Mouse (Mus musculus) G1E (cell line): ENCODE measurements around the gene Fam131c. TPM values are rescaled to one million over a fixed set of nuclear protein-coding genes. Genes with fewer than 3 reads are reported as not detected.

ENCODE experiments used
- ATAC-seq: 2 replicates; pipeline ENCODE4 v1.8.0; 2016; ENCODE audit warnings: mild to moderate bottlenecking; ENCODE audit not compliant: insufficient number of reproducible peaks, poor library complexity, low FRiP score, severe bottlenecking; ENCODE audit errors: extremely low read depth
- DNase-seq: peaks from one replicate; pipeline ENCODE4 v3.0.0; 2012; ENCODE audit warnings: low spot score
- H3K27me3 ChIP-seq: 2 replicates; pipeline ENCODE4 v1.6.1; 2012; ENCODE audit warnings: mild to moderate bottlenecking, low read length, inconsistent platforms; ENCODE audit not compliant: insufficient read depth
- H3K36me3 ChIP-seq: replicated peaks from 2 replicates; pipeline ENCODE3; 2012; ENCODE audit warnings: mild to moderate bottlenecking, inconsistent platforms
- H3K4me1 ChIP-seq: 2 replicates; pipeline ENCODE4 v1.6.1; 2012; ENCODE audit warnings: low read depth, low read length, inconsistent platforms, mixed read lengths; ENCODE audit not compliant: insufficient read depth
- H3K4me3 ChIP-seq: 2 replicates; pipeline ENCODE4 v1.5.1; 2012; ENCODE audit warnings: low read depth, mild to moderate bottlenecking, inconsistent platforms, low read length, moderate library complexity, mixed read lengths
- H3K9me3 ChIP-seq: replicated peaks from 2 replicates; pipeline ENCODE4 v1.6.1; 2012; ENCODE audit warnings: inconsistent platforms
- CTCF ChIP-seq: IDR thresholded peaks from 2 replicates; pipeline ENCODE4 v1.5.1; 2012; ENCODE audit warnings: low read depth, low read length, inconsistent platforms, mixed read lengths
- GATA1 ChIP-seq: IDR thresholded peaks from 2 replicates; pipeline ENCODE4 v1.6.1; 2012; ENCODE audit warnings: borderline replicate concordance, low read length, inconsistent platforms, mixed read lengths
- GATA2 ChIP-seq: IDR thresholded peaks from 2 replicates; pipeline ENCODE4 v1.6.1; 2012; ENCODE audit warnings: low read depth, low read length, inconsistent platforms, borderline replicate concordance
- POLR2AphosphoS5 ChIP-seq: IDR thresholded peaks from 2 replicates; pipeline ENCODE4 v1.6.1; 2012; ENCODE audit warnings: low read depth, low read length, inconsistent platforms; ENCODE audit not compliant: insufficient replicate concordance
- TAL1 ChIP-seq: conservative IDR thresholded peaks from 2 replicates; pipeline ENCODE4 v1.6.1; 2012; ENCODE audit warnings: low read depth, low read length, inconsistent platforms, mixed read lengths
- polyA plus RNA-seq: library from polyadenylated mRNA; stranded (reverse); fragments of >175 nt; gene quantifications from 2 replicates; pipeline ENCODE4 v1.2.3, GENCODE M21; 2012
- total RNA-seq, 2 experiments: library from RNA; stranded (forward) in 1 of 2; stranded (reverse) in 1 of 2; fragments of 200-1000 nt in 1 of 2; fragments of >200 nt in 1 of 2; fragmentation: Nextera tagmentation in 1 of 2; gene quantifications; 2 replicates each; pipeline ENCODE4 v1.2.3; 2014 to 2017

Gene Fam131c
- total and polyA plus RNA-seq, 3 experiments = not detected

DNA sequence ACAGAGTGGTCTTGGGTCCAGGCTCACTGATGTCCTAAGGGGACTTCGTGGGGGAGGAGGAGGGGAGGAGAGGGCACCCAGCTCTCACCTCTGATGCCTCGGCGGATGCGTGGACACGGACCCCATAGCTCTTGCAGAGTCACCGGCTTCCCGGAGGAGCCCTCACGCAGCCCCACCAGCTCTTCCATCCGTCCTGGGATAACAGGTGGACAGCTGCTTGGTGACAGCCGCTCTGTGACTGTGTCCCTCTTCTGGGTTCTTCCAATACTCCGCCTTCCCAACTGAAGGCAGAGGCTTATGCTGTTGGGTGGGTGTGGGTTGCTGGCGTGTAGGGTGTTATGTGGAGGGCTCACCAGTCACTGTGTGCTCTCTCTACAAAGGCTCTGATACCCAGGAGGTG lies 29.8 kb downstream of the Fam131c start:
- TF ChIP-seq TAL1 = no peak
- no peak for TF ChIP-seq POLR2AphosphoS5
- TF ChIP-seq GATA1 = no peak
- no peak for TF ChIP-seq CTCF
- TF ChIP-seq GATA2 = no peak
- Histone ChIP-seq H3K36me3 (no peaks in the 10 kb centered on the region), H3K9me3 (no peaks in the 10 kb centered on the region), H3K4me3 (no peak overlapping the region), H3K4me1 (no peaks in the 10 kb centered on the region), H3K27me3 (peaks cover 18% of the 10 kb centered on the region; the same call in 1 of the 2 replicates)
- ATAC-seq (no peak), DNase-seq (no peak)

GRCm38 (mm10) chr4:141398545-141398944 lies 30.5 kb downstream of the Fam131c start, which contains the start of gene Clcnka:
TSS of gene Clcnka (minus strand) at chr4:141398724.
- ATAC-seq = no peak
- peaks cover 21% of the 10 kb centered on the region; the same call in 1 of the 2 replicates for H3K27me3 ChIP-seq

DNA sequence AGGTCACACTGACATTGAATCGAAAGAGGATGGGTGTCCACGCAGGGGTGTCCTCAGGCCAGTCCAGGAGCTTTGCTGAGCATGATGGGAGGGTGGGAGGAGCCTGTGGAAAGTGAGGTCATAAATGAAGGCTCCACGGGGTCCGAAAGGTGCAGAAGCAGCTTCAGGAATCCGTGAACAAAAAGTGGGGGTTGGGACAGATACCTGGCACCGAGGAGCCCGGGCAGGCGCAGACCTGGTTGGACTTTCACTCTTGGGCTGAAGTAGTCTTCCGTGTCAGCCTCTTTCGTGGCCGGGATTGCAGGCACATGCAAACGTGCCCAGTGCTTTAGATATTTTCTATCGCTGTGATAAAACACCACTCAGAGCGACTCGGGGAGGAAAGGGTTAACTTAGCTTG lies 32.2 kb downstream of the Fam131c start:
- H3K4me1 ChIP-seq = peaks cover 5% of the 10 kb centered on the region; the same call in 1 of the 2 replicates
- H3K9me3 ChIP-seq = no peaks in the 10 kb centered on the region
- DNase-seq = no peak
- no peak for TF ChIP-seq POLR2AphosphoS5
- no peak for TF ChIP-seq GATA2
- TF ChIP-seq CTCF = no peak
- no peak for TF ChIP-seq TAL1
- no peak for TF ChIP-seq GATA1
- H3K36me3 ChIP-seq = no peaks in the 10 kb centered on the region
- ATAC-seq = no peak
- H3K27me3 ChIP-seq = peaks cover 27% of the 10 kb centered on the region; the same call in 1 of the 2 replicates
- no peak overlapping the region for H3K4me3 ChIP-seq

More at GRCm38 (mm10) chr4:141398545-141398944, 30.5 kb downstream of the Fam131c start, which contains the start of gene Clcnka:
- no peaks in the 10 kb centered on the region for H3K9me3 ChIP-seq
- H3K4me3 ChIP-seq = no peak within 1 kb of the TSS
- no peak for DNase-seq
- H3K4me1 ChIP-seq = no peaks in the 10 kb centered on the region
- no peaks in the 10 kb centered on the region for H3K36me3 ChIP-seq
- TF ChIP-seq CTCF (no peak), GATA1 (no peak), TAL1 (no peak)

DNA sequence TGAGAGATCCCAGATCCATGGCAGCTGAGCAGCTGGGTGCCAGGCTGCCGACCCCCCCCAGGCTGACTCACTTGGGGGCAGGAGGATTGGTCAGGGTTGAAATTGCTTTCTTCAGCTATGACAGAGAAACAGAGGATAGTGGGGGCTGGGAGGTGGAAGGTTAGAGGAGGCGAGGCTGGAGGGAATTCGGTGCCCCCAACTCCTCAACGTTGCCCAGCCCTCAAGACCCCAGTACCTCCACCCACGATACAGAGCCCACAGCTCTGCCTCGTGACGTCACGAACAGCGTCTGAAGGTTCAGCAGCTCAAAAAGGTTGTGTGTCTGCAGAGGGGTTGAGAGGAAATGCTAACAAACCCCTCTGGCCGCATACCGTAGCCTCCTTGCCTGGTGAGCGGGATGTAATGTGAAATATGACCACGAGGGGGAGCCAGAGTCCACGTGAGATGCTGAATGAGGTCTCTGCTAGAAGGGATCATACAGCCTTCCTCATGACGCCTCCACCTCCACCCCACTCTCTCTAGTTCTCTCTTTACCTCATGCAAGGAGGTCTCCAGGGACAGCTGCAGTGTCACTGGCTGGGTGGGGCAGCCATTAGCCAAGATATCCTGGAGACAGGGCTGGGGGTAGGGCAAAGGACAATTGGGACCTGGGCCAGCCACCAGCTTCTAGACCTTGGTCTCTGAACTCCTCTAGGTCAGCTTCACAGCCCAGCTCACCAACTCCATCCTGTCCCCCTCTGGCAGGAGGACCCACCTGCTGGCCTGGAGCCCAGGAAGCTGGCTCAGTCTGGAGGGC lies 36.7 kb downstream of the Fam131c start:
- H3K27me3 ChIP-seq = peaks cover 26% of the 10 kb centered on the region
- TF ChIP-seq GATA1 (no peak), CTCF (peak; percentile 88)
- peak; percentile 65 for DNase-seq

GRCm38 (mm10) chr4:141405314-141405622 lies 37.2 kb downstream of the Fam131c start:
- peaks cover 26% of the 10 kb centered on the region for H3K27me3 ChIP-seq
- ATAC-seq (no peak), DNase-seq (no peak)
- H3K9me3 ChIP-seq = no peaks in the 10 kb centered on the region
- no peak overlapping the region for H3K4me3 ChIP-seq
- no peaks in the 10 kb centered on the region for H3K36me3 ChIP-seq
- peaks cover 5% of the 10 kb centered on the region for H3K4me1 ChIP-seq
- TF ChIP-seq CTCF (no peak), POLR2AphosphoS5 (no peak), TAL1 (no peak)

More for the DNA sequence above, 36.7 kb downstream of the Fam131c start:
- H3K4me3 ChIP-seq = no peak overlapping the region
- peak; percentile 28; the same call in 1 of the 2 replicates for ATAC-seq
- peaks cover 5% of the 10 kb centered on the region for H3K4me1 ChIP-seq
- no peaks in the 10 kb centered on the region for H3K36me3 ChIP-seq
- no peaks in the 10 kb centered on the region for H3K9me3 ChIP-seq

- DNase-seq (peak; percentile 62), ATAC-seq (peak; percentile 65; the same call in 1 of the 2 replicates)
- H3K9me3 ChIP-seq = no peaks in the 10 kb centered on the region
- peaks cover 29% of the 10 kb centered on the region for H3K27me3 ChIP-seq
- H3K4me1 ChIP-seq = peaks cover 8% of the 10 kb centered on the region
- no peaks in the 10 kb centered on the region for H3K36me3 ChIP-seq
- H3K4me3 ChIP-seq = no peak overlapping the region
- TF ChIP-seq CTCF (peak; percentile 44), POLR2AphosphoS5 (no peak), GATA2 (no peak)
These were observed 38.7 kb downstream of the Fam131c start for GRCm38 (mm10) chr4:141406516-141407299.
